In genomic region chr12:106379151-106379594, GRCm38 (mm10) we compare ENCODE assay signal across 8 mouse cellular contexts.
A peak's percentile ranks its signal among the peaks of the same experiment; 100 is the strongest.
DNase-seq lines count a peak whose midpoint lies in the region; ATAC-seq lines count a peak whose summit lies in the region.

No protein-coding gene starts in this region.

- H3K4me3 ChIP-seq in hindbrain, embryonic 12.5 days = peak overlapping the region; percentile 17
- H3K4me3 ChIP-seq in limb, embryonic 15.5 days = peak overlapping the region; percentile 17
- peak overlapping the region; percentile 9; the same call in 1 of the 2 replicates for H3K4me3 ChIP-seq in neural tube, embryonic 14.5 days (ENCODE audit: low read depth, low read length)

- intact Hi-C loops in left cerebral cortex, postnatal 4 days (cut with DNase I) = loop anchor here (10.0 kb wide), 1 partner anchor 1616 kb away; no protein-coding TSS in a partner anchor
- intact Hi-C loops in left cerebral cortex, postnatal 25 days (cut with DNase I) = loop anchor here (5.0 kb wide), 1 partner anchor 77 kb away; no protein-coding TSS in a partner anchor

- H3K4me1 ChIP-seq in hindbrain, embryonic 12.5 days = peaks cover 35% of the 10 kb centered on the region
- peaks cover 8% of the 10 kb centered on the region for H3K4me1 ChIP-seq in limb, embryonic 15.5 days
- H3K4me1 ChIP-seq in neural tube, embryonic 14.5 days (ENCODE audit: control insufficient read depth, insufficient read depth, low read length) = peaks cover 15% of the 10 kb centered on the region; the same call in 1 of the 2 replicates

- no peaks in the 10 kb centered on the region for H3K9me3 ChIP-seq in hindbrain, embryonic 12.5 days (replicated peaks)
- no peaks in the 10 kb centered on the region for H3K9me3 ChIP-seq in limb, embryonic 15.5 days
- no peaks in the 10 kb centered on the region for H3K9me3 ChIP-seq in neural tube, embryonic 14.5 days (ENCODE audit: control insufficient read depth, low read length)

- peak; percentile 40 for DNase-seq in left cerebral cortex, postnatal 4 days
- no peak for DNase-seq in left cerebral cortex, postnatal 25 days (ENCODE audit: low spot score in 2 of 2)
- peak; percentile 65 for DNase-seq in embryo, embryonic 9.5 days (ENCODE audit: extremely low spot score)
- no peak for DNase-seq in gastrocnemius, postnatal 25 days
- DNase-seq in spleen, adult 12 weeks (ENCODE audit: low spot score) = no peak

- peak overlapping the region; percentile 52 for H3K4me2 ChIP-seq in hindbrain, embryonic 12.5 days (replicated peaks)
- peak overlapping the region; percentile 32 for H3K4me2 ChIP-seq in limb, embryonic 15.5 days
- peak overlapping the region; percentile 38 for H3K4me2 ChIP-seq in neural tube, embryonic 14.5 days (ENCODE audit: low read depth, low read length)

- H3K9ac ChIP-seq in hindbrain, embryonic 12.5 days = 0 out of 2 replicates have a peak overlapping the region, but pooled peaks have one; percentile 20
- H3K9ac ChIP-seq in limb, embryonic 15.5 days = no peak overlapping the region
- H3K9ac ChIP-seq in neural tube, embryonic 14.5 days (replicated peaks; ENCODE audit: low read depth, low read length) = 0 out of 2 replicates have a peak overlapping the region, but pooled peaks have one; percentile 25

- ATAC-seq in hindbrain, embryonic 12.5 days (ENCODE audit: low FRiP score) = peak; percentile 75; the same call in 1 of the 2 replicates
- ATAC-seq in limb, embryonic 15.5 days (ENCODE audit: insufficient number of reproducible peaks, low FRiP score, low TSS enrichment, low read depth) = no peak
- ATAC-seq in neural tube, embryonic 14.5 days (ENCODE audit: low read depth) = peak; percentile 79; the same call in 1 of the 2 replicates

- 2% methylated on average over 14 of the region's 14 CpGs for WGBS in hindbrain, embryonic 12.5 days
- WGBS in limb, embryonic 15.5 days = 3% methylated on average over 14 of the region's 14 CpGs
- 2% methylated on average over 14 of the region's 14 CpGs for WGBS in neural tube, embryonic 14.5 days

- H3K27me3 ChIP-seq in hindbrain, embryonic 12.5 days = no peaks in the 10 kb centered on the region
- H3K27me3 ChIP-seq in limb, embryonic 15.5 days = peaks cover 17% of the 10 kb centered on the region; the same call in 1 of the 2 replicates
- H3K27me3 ChIP-seq in neural tube, embryonic 14.5 days (ENCODE audit: control insufficient read depth, insufficient read depth, low read length) = no peaks in the 10 kb centered on the region

- H3K36me3 ChIP-seq in hindbrain, embryonic 12.5 days = no peaks in the 10 kb centered on the region
- H3K36me3 ChIP-seq in limb, embryonic 15.5 days = no peaks in the 10 kb centered on the region
- H3K36me3 ChIP-seq in neural tube, embryonic 14.5 days (ENCODE audit: control insufficient read depth, insufficient read depth, low read length) = no peaks in the 10 kb centered on the region

- no peak overlapping the region for H3K27ac ChIP-seq in hindbrain, embryonic 12.5 days
- H3K27ac ChIP-seq in limb, embryonic 15.5 days = no peak overlapping the region
- 0 out of 2 replicates have a peak overlapping the region, but pooled peaks have one; percentile 11 for H3K27ac ChIP-seq in neural tube, embryonic 14.5 days (ENCODE audit: low read depth, low read length)

Comparison
In these comparisons a context has a peak if more than half of its experiments do, and no peak if none do; other contexts are left out.
1. DNase-seq: peak in left cerebral cortex, postnatal 4 days (single experiment) and embryo, embryonic 9.5 days (single experiment); none in left cerebral cortex, postnatal 25 days (0 of 2), gastrocnemius, postnatal 25 days (single experiment) and spleen, adult 12 weeks (single experiment).
2. Peak in every context shown above with its lines, with median percentiles within 50 percentile points of each other: H3K4me2 ChIP-seq and H3K4me3 ChIP-seq.